Mouse (Mus musculus): ENCODE results near the gene Trak2. TPM values are rescaled to one million over a fixed set of nuclear protein-coding genes. Genes with fewer than 3 reads are reported as not detected.
"Not testable (repeated sequence)": the region's sequence is repeated elsewhere in the genome, so short reads cannot be mapped to it uniquely, and the experiment has no call there.

The Trak2 gene
- polyA plus RNA-seq, 1 experiment: 14.2 TPM

DNA sequence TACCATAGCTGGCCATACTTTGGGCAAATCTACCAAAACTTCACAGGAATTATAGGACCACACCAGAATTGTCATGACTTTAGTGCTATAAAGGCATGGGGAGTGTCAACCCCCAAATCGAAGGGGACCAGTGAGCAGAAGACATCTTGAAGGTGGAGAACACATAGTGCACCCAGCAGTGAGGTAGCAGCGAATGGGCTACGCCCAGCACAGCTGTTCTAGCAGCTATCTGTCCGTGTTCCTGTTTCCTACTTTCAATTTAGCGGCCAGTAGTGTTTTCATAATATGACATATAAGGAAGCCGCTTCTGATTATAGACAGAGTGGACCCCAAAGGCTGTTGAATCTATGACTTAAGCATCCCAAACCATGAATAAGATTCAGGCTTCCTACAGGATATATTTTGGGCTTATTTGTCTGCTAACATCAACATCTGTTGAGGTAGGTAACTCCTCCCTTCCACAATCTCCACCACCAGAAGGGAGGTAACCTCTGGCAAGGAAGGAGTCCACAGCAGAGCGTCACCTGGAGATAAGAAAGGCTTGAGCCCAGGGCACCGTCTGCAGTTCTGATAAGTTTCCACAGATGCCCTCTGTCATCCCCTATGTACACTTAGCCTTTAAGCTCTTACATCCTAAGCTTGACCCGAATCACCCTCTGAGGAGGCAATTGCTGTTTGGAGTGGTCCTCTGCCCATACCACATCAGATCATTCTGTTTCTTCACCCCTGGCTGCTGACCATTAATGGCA lies 19.4 kb downstream of the Trak2 start:
- DNase-seq (ENCODE audit: low spot score): no peak

DNA sequence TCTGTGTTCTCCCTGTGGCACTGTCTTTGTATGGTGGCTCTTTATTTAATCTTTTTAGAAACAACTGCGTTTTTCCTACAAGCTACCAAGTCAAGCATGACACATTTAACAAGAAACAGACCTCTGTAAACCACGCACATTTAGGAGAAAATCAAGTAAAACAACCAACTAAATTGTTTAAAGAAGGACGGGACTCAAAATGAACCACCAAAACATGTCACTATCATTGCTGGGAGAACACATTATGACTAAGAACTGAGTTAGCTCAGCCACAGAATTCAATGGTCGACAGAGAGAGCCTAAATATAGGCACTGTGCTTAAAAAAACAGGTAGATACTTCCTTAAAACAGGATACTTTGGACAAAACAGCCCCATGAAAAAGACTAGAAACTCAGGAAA lies 20.2 kb downstream of the Trak2 start:
- no peak for DNase-seq (ENCODE audit: low spot score)

DNA sequence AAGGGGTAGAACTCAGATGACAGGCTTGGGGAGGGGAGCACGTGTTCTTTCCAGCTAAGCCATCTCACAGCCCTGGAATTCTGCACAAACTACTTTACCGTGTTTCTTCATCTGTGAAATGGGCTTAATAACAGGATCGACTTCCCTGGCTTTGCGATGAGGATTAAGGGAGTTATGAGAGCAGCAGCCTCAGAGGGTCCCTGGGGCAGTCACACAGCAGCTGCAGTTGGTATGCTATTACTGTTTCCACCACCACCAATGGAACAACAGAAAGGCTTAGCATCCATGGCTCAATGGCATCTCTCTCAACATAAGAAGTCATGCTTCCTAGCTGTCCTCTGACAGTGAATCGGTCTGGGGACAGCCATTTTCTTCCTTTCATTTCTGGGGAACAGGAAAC lies 20.7 kb downstream of the Trak2 start:
- DNase-seq (ENCODE audit: low spot score): no peak

DNA sequence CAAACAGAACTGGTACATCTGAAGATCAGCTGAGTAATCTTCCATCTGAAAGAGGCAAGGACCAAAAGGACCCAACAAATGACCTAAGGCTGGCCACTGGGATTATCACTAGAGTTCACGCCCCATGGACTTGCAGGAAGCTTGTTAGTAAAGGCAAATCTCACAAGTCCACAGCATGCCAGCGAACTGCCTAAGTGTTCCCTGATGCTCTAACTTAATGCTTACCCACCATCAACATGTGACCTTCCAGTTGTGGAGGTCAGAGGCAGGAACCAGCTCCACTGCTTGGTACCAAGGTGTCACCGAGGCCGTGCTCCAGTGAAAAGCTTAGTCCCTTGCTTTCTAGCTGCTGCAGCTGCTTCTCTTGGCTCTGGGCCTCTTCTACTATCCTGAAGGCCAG lies 21.4 kb downstream of the Trak2 start:
- DNase-seq (ENCODE audit: low spot score): no peak

DNA sequence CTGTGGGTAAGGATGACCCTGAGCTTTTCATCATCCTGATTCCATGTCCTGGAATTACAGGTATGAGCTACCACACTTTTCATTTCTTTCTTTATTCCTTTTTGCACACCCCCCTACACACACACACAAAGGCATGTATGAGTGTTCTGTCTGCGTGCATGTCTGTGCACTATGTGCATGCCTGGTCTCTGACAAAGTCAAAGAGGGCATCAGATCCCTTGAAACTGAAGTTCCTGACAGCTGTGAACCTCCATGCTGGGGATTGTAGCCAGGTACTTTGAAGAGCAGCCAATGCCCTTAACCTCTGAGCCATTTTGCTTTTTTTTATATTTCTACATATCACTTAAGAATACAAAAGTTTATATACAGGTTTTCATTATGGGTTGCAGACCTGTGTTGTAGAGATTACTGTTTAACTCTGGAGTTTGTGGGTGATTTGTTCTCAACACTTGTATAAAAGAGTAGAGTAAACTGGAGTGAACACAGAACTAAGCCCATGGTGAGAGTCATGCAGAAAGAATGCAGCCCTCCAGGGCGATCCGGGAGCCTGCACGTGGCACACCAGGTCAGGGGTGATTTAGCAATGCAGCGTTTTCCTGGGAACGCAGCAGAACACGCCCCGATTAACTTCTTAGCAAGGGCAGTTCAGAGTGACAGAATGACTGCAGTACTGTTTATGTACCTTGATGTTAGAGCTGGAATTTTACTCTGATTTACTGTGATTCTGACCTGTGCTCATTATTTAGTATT lies 22.2 kb downstream of the Trak2 start:
- peak; percentile 33 for DNase-seq (ENCODE audit: low spot score)

DNA sequence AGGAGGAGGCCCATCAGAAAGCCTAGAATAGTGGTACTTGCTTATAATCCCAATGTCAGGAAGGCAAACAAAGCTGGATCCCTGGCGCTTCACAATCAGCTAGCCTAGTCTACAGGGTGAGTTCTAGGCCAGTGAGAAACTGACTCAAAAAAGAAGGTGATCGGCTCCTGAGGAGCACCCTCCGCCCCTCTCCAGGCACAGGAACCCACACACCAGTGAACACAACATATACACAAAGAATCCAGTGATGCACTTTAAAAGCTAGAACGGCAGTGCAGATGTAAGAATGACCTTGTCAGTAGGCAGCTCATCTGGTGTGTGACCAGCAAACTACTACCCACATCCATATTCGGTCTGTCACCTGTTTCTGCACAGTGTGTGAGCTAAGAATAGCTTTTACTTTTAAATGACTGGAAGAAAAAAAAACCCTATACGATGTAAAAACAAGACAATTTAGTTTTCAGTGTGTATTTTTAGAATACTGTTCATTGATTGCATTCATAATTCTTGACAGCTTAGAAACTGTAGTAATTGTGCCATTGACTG lies 23.6 kb downstream of the Trak2 start:
- DNase-seq (ENCODE audit: low spot score): no peak

DNA sequence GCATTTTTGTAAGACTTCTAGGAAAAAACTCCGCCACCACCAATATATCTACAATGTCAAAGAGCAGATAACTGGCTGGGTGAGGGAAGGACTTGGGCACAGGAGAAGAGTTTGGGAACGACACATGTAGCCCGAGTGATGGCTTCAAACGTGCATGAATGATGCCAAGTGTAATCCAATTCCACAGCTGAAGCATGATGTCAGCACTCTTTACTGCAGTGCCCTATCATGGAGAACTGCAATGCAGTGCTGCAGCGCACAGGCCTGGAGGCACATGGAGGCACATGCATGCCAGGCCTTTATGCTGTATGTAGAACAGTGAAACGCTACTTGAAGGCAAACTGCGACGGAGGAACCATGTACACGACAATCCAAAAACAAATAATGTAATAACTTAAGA lies 26.5 kb downstream of the Trak2 start:
- DNase-seq (ENCODE audit: low spot score): no peak

DNA sequence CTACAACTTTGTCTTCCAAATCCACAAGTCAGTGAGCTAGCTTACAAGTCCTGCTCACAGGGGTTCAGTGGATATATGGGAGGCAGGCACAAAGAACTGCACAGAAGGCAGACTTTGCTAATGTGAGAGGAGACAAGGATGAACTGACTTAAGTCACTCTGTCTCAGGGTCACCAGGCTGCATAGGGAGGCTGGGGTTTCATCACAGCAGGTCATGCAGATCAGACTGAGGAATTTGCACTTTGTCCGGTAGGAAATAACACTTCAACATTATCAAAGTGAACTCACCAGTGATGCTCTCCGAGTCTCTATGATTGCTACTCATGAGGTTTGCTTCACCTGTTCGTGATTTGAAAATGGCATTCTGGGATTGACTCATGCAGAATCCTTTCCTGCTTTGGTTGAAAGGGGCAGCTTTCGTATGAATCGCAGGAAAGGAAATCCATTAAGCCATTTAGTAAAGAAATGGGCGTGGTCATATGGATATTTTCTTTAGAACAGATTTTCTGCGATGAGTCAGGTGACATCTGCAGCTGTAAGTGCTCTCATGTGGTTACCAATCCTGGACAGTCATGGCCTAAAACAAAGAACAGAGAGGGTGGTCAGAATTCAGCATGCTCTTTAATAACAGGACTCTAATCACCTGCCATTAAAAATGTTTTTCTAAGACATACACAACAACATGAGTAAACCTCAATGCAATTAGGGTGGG lies 27.1 kb downstream of the Trak2 start:
- no peak for DNase-seq (ENCODE audit: low spot score)

DNA sequence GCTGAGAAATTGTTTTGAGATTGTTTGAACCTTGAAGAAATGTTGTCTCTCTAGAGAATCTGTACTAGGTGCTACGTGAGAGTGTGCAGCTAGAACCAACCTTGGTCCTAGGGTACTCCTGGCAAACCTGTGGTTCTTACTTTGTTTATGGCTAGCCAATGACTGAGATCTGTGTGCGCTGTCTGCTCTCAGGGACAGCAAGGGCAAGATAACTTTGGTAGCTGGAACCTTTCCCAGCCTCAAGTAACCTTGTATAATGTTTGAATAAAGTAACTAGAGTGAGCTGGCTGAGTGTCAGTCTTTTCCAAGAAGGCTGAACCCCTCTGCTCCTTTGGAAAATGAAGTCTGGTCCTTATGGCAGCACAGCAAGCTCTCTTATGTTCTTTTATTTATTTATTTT lies 27.7 kb downstream of the Trak2 start:
- DNase-seq (ENCODE audit: low spot score): no peak

DNA sequence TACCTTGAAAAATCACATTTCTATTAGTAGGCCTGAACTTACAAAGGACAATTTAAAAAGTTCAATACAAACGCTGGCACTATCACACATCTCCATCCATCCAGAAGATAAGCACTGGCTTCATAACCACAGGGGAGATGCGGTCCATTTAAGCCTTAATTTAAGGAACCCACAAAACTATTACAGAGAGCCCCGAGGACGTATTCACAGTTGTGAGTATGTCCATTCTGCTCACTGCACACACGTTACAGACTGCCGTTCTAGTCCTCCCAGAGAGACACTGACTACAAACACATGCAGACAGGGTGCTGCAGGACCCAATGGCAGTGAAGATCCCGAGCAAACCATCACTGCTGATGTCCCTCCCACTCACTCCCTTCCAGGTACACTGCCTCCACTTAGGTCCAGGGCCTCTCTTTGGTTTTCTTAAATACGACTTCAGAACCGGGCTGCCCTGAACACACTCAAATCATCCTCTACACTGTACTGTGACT lies 35.6 kb downstream of the Trak2 start:
- no peak for DNase-seq (ENCODE audit: low spot score)

DNA sequence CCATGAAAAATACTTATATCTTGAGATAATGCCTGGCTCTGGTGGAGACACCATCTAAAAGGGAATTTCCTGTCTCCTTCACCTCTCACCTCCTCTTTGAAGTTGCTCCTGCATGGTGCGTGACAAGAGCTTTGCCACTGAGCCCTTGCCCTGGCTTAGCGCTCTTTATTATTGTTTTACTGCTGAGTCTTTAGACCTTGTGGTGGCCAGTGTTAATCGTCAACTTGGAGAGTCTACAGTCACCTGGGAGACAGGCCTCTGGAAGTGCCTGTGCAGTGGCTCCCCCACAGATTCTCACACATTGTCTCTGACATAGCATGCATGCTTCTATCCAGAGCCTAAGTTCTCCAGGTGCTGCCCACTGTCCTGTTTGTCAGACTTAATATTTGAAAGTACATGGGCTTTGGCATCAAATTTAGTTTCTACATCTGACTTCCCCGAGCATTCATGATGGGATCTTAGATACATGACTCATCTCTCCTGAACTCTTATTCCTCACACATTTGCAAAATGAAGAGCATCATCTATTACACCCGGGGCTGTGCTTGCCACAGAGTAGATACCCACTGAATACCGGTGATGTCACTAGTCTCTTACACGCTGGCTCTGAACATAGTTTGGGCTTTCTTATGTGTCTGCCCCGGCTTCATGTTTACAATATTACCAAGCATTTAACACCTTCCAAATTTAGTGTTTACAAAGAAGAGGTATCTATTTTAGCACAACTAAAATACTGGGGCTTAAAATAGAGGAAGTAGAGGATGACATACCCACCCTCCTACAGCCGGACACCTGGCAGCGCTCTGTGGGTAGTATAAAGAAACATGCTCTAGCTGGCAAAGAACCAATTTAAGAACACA lies 36.3 kb downstream of the Trak2 start:
- no peak for DNase-seq (ENCODE audit: low spot score)

DNA sequence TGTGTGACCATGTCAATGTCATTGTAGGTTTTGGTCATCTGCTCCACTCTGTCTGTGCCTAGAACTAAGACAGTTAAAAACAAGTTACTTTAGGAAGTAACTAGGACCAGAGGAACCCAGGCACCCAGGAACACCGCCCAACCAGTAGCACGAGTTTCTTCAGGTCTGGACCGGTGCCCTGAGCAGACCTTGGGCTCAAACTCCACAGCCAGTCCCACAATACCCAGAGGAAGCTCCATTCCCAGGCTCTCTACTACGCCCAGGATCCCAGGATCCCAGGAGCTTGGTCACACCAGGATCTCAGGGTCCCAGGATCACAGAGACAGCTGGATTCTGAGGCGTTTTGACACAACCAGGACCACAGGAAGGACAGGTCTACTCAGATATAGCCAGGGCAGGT lies 46.6 kb downstream of the Trak2 start:
- DNase-seq (ENCODE audit: low spot score): no peak

DNA sequence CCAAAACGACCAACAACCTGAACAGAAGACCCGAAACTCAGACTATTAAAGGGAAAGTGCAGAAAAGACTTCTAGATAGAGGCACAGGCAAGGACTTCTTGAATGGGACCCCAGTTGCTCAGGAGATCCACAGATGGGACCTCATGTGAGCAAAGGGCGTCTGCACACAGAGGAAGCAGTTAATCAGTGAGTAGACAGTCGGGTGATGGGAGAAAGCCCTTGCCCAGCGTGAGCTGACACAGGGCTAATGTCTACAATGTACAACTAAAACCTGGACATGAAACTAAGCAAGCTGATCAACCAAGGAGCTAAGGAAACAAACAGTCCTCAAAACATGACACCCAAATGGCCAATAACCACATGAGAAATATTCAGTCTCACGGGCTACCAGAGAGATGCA lies 55.7 kb downstream of the Trak2 start:
- no peak for DNase-seq (ENCODE audit: low spot score)

DNA sequence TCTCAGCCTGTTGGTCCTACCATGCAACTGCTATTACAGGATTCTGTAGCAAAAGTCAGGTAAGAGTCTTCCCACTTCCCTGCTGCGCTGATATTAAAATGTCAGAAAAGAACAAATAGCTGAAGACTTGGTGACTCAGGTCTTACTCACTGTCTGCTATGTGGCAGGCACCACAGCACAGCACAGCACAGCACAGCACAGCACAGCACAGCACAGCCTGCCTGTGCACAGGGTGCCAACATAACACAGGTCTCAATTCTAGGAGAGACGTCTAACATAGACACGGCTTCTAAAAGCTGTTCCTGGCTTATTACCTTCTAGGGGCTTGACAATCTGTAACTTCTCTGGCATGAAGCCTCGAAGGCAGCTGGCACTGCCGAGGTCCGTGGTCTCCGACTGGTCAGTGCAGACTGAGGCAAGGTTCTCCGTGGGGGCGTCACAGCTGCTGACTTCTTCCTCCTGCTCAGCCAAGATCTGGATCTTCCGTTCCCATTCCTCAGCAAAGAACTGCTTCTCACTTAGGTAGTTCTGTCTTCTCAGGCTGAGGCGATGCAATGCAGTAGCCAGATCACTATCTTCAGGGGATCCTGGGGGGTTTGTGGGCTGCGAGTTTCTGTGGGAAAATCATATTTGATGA lies 63.5 kb downstream of the Trak2 start:
- no peak for DNase-seq (ENCODE audit: low spot score)

DNA sequence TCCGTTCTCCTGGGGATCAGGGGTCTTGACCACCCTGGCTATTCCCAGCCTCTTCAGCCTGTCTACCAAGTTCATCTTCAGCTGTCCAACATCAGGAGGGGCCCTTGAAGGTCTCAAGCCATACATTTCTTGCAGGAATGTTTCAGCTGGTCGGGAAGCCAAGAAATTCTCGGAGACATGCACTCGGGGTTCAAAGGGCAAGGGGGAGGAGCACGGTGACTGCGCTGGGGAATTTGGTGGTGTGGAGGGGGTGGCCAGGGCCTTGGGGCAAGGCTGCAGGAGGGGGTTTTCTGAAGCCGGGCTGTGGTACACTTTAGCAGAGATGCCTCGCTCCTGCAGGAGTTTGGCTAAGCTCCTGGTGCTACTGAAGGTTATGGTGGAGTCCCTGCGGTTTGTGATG lies 69.5 kb downstream of the Trak2 start:
- DNase-seq (ENCODE audit: low spot score): no peak

DNA sequence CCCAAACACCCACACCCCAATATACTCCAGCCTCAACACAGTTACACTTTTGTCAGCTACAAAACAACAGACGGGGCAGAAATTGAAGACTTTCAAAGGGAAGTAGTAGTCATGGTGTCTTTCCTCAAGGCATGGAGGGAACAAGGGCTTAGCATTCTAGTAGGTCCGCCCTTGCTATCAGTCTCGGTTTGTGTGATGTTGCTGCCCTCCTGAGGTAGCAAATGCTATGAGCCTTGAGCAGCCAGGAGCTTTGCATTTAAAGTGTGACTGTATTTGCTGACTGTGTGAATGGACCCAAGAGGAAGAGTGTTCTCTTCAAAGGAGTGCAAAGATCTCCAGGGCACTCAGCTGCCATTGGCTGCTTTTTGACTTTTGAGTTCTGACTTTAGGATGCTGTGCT lies 75.7 kb downstream of the Trak2 start:
- not testable (repeated sequence) for DNase-seq (ENCODE audit: low spot score)

DNA sequence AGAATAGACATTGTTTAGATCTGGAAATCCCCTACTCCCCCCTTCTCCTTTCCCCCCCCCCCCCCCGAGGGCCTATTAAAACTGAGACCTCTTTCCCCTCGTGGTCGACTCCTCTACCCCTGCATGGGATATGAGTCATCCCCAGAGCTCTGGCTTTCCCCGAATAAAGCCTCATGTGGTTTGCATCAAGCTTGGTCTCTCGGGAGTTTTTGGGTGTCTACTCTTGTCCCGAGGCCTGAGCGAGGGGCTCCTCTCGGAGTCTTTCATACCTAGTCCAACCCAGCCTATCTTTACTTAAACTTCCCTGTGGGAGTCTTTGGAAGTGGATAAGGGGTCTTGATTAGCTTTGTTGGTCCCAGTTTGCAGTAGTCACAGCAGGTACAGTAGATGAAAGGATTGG lies 80.8 kb downstream of the Trak2 start:
- DNase-seq (ENCODE audit: low spot score): not testable (repeated sequence)

DNA sequence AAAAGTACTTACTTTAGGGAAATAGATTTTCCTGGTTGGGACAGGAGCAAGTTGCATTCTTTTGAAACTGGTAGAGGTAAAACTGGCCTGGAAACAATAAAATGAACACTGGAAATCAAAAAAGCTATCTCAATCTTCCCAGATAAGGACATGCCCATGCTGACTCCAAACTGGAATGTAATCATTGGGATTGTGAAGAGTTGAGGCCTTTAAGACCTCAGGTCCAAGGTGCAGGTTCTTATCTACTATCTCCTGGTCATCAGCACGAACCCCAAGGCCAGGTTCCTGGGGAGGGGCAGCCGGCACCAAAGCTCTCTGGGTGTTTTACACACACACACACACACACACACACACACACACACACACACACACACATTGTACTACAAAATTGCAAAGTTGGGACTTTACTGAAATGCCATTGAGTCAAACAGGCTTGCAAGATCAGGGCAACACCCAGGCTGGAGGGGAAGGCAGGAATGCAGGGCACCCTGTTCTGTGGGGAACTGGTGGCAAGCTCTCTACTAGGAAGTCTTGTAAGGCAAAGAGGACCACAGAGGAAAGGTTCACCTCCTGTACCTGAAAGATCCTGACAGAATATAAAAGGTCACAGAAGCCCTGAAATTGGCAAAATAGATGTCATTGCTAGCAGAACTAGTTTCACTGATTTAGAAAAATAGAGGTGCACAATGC lies 81.6 kb downstream of the Trak2 start:
- DNase-seq (ENCODE audit: low spot score): not testable (repeated sequence)

DNA sequence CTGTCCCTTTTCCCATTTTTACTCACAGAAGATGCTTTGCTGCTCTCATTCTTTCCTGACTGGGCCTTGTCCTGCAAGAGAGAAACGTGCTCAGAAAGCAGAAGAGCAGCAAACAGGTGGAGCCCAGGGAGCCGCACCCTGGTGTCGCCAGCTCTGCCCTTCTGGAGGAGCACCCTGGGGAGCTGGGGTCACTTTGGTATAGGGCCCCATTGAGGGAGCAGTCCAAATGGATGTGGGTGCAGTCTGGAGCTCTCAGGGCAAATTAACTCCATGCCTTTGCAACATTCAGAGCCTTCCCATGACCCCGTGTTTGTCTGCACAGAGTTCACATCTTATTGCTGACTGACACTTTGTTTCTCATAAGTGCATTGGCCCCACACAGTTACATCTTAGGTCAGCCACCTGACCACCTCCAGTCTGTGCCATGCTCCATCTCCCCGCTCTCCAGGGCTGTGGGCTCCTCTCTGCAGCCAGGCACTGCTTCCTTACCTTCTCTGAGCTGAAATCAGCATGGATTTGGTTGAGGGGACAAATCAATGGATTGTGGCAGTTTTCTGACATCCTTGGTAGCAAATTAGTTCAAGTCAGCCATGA lies 82.4 kb downstream of the Trak2 start:
- DNase-seq (ENCODE audit: low spot score): not testable (repeated sequence)
